ENCODE assay signal across 22 mouse cellular contexts in genomic region chr8:94177716-94178390, GRCm38 (mm10). TPM values are rescaled to one million over a fixed set of nuclear protein-coding genes. Genes with fewer than 3 reads are reported as not detected.
DNase-seq lines count a peak whose midpoint lies in the region; ATAC-seq and TF ChIP-seq lines count a peak whose summit lies in the region.
"Had no signal": no experiment of that assay in that cellular context is flagged by ENCODE, and none has a peak within 500 bp of the region (broad histone marks: within the 10 kb centered on the region; RNA-seq: fewer than 3 reads in every experiment).

No protein-coding gene starts in this region.

- H3K27ac ChIP-seq in heart, embryonic 16.5 days (ENCODE audit: low read length): peak overlapping the region; percentile 95; the same call in 1 of the 2 replicates
- no peak overlapping the region for H3K27ac ChIP-seq in neural tube, embryonic 15.5 days (replicated peaks)
- peak overlapping the region; percentile 99 for H3K27ac ChIP-seq in liver, embryonic 14.5 days
- H3K27ac ChIP-seq in stomach, postnatal 0 days (replicated peaks): peak overlapping the region; percentile 85
- H3K27ac ChIP-seq: embryonic facial prominence, embryonic 13.5 days; forebrain, embryonic 13.5 days; limb, embryonic 12.5 days; neural tube, embryonic 13.5 days had no signal

- no peaks in the 10 kb centered on the region for H3K9me3 ChIP-seq in heart, embryonic 16.5 days (replicated peaks; ENCODE audit: control insufficient read depth, low read length)
- no peaks in the 10 kb centered on the region for H3K9me3 ChIP-seq in neural tube, embryonic 15.5 days (replicated peaks)
- H3K9me3 ChIP-seq in liver, embryonic 14.5 days (ENCODE audit: control insufficient read depth, low read length): no peaks in the 10 kb centered on the region
- H3K9me3 ChIP-seq in stomach, postnatal 0 days (ENCODE audit: control insufficient read depth, low read length): no peaks in the 10 kb centered on the region
- H3K9me3 ChIP-seq: embryonic facial prominence, embryonic 13.5 days; forebrain, embryonic 13.5 days; limb, embryonic 12.5 days; neural tube, embryonic 13.5 days had no signal

- no peak overlapping the region for H3K9ac ChIP-seq in heart, embryonic 16.5 days (ENCODE audit: low read length)
- H3K9ac ChIP-seq in neural tube, embryonic 15.5 days (replicated peaks): no peak overlapping the region
- H3K9ac ChIP-seq in liver, embryonic 14.5 days (replicated peaks): peak overlapping the region; percentile 73
- no peak overlapping the region for H3K9ac ChIP-seq in stomach, postnatal 0 days (ENCODE audit: low read length)
- H3K9ac ChIP-seq: limb, embryonic 12.5 days had no signal

- WGBS in heart, embryonic 16.5 days: 71% methylated on average over 7 of the region's 7 CpGs
- 62% methylated on average over 7 of the region's 7 CpGs for WGBS in neural tube, embryonic 15.5 days
- 54% methylated on average over 7 of the region's 7 CpGs for WGBS in liver, embryonic 14.5 days (ENCODE audit: insufficient replicate concordance)
- 69% methylated on average over 7 of the region's 7 CpGs for WGBS in stomach, postnatal 0 days

- no peak overlapping the region for H3K4me3 ChIP-seq in heart, embryonic 16.5 days (ENCODE audit: low read length)
- no peak overlapping the region for H3K4me3 ChIP-seq in neural tube, embryonic 15.5 days (replicated peaks)
- peak overlapping the region; percentile 36 to 90; a peak in 3 of 4 replicates for H3K4me3 ChIP-seq in liver, embryonic 14.5 days (ENCODE audit: insufficient read depth in 1 of 2, low read depth in 2 of 2, low read length in 2 of 2)
- H3K4me3 ChIP-seq in stomach, postnatal 0 days (ENCODE audit: low read depth, low read length): no peak overlapping the region

- no peaks in the 10 kb centered on the region for H3K36me3 ChIP-seq in heart, embryonic 16.5 days (ENCODE audit: control insufficient read depth, insufficient read depth)
- no peaks in the 10 kb centered on the region for H3K36me3 ChIP-seq in neural tube, embryonic 15.5 days
- peaks cover 3% of the 10 kb centered on the region; the same call in 1 of the 2 replicates for H3K36me3 ChIP-seq in liver, embryonic 14.5 days (replicated peaks; ENCODE audit: control insufficient read depth, insufficient read depth, low read depth)
- no peaks in the 10 kb centered on the region for H3K36me3 ChIP-seq in stomach, postnatal 0 days (ENCODE audit: control insufficient read depth, insufficient read depth, low read length)
- H3K36me3 ChIP-seq: embryonic facial prominence, embryonic 13.5 days; limb, embryonic 12.5 days; neural tube, embryonic 13.5 days had no signal

- ATAC-seq in heart, embryonic 16.5 days (replicated peaks; ENCODE audit: extremely low read depth, insufficient read depth, low FRiP score): no peak
- no peak for ATAC-seq in neural tube, embryonic 15.5 days (ENCODE audit: low FRiP score)
- no peak for ATAC-seq in liver, embryonic 14.5 days (ENCODE audit: insufficient read depth)
- no peak for ATAC-seq in stomach, postnatal 0 days (ENCODE audit: low FRiP score, low TSS enrichment)
- no peak for ATAC-seq in erythroid progenitor cell, adult 5-6 weeks (replicated peaks; ENCODE audit: low FRiP score, poor library complexity, severe bottlenecking)
- ATAC-seq: midbrain, embryonic 16.5 days had no signal

- H3K4me2 ChIP-seq in heart, embryonic 16.5 days (ENCODE audit: low read depth, low read length): no peak overlapping the region; the same call in 1 of the 2 replicates
- no peak overlapping the region for H3K4me2 ChIP-seq in neural tube, embryonic 15.5 days
- peak overlapping the region; percentile 88 for H3K4me2 ChIP-seq in liver, embryonic 14.5 days (ENCODE audit: low read depth)
- peak overlapping the region; percentile 60; the same call in 1 of the 2 replicates for H3K4me2 ChIP-seq in stomach, postnatal 0 days (replicated peaks; ENCODE audit: low read depth)

- H3K27me3 ChIP-seq in heart, embryonic 16.5 days (ENCODE audit: control insufficient read depth, insufficient read depth, low read length): peaks cover 23% of the 10 kb centered on the region
- H3K27me3 ChIP-seq in neural tube, embryonic 15.5 days (replicated peaks): peaks cover 93% of the 10 kb centered on the region
- H3K27me3 ChIP-seq in liver, embryonic 14.5 days (ENCODE audit: control insufficient read depth, insufficient read depth, low read length): no peaks in the 10 kb centered on the region; the same call in none of the 2 replicates
- H3K27me3 ChIP-seq in stomach, postnatal 0 days (ENCODE audit: control insufficient read depth, insufficient read depth, low read length): no peaks in the 10 kb centered on the region; the same call in 1 of the 2 replicates

- no peak for TF ChIP-seq EP300 in liver, embryonic 14.5 days (IDR thresholded peaks at IDR 0.05; ENCODE audit: low read depth)
- TF ChIP-seq EP300 in stomach, postnatal 0 days (optimal IDR thresholded peaks at IDR 0.05): no peak

- H3K4me1 ChIP-seq in heart, embryonic 16.5 days (ENCODE audit: control insufficient read depth, insufficient read depth, low read length): peaks cover 17% of the 10 kb centered on the region
- peaks cover 26% of the 10 kb centered on the region for H3K4me1 ChIP-seq in neural tube, embryonic 15.5 days
- H3K4me1 ChIP-seq in liver, embryonic 14.5 days (replicated peaks; ENCODE audit: control insufficient read depth in 2 of 2, insufficient read depth in 2 of 2, low read length in 1 of 2): peaks cover 24 to 30% of the 10 kb centered on the region in 2 experiments
- H3K4me1 ChIP-seq in stomach, postnatal 0 days (replicated peaks; ENCODE audit: control insufficient read depth, insufficient read depth): 0 out of 2 replicates have a peak, but pooled peaks cover 3% of the 10 kb centered on the region

- no peak for DNase-seq in heart, postnatal 14 days
- peak; percentile 9 for DNase-seq in neural tube, embryonic 10.5 days (ENCODE audit: extremely low spot score, low spot score)
- no peak for DNase-seq in liver, embryonic 14.5 days (ENCODE audit: low read depth in 3 of 3, low spot score in 3 of 3)
- DNase-seq in stomach, postnatal 0 days (ENCODE audit: low spot score): no peak
- no peak for DNase-seq in retina, embryonic 14.5 days (ENCODE audit: low spot score)
- DNase-seq: cerebellum, adult 18-20 months; heart, postnatal 10 days; kidney, adult 11 months; kidney, postnatal 25 days; layer of hippocampus, postnatal 36 days; thymus, adult 2 months had no signal

- intact Hi-C loops in heart, postnatal 14 days (cut with DNase I): no loop called here

- no peak for TF ChIP-seq CTCF in liver, embryonic 14.5 days (IDR thresholded peaks at IDR 0.05; ENCODE audit: low read depth)
- TF ChIP-seq CTCF in stomach, postnatal 0 days (IDR thresholded peaks at IDR 0.05; ENCODE audit: low read depth): no peak

RNA-seq across cellular contexts. Expression of gene Mt1, which starts 1.0 kb away (rescaled TPM):
- polyA plus RNA-seq in heart, embryonic 16.5 days (2015; fragmentation: Nextera tagmentation; extraction: Ambion mirVana): 662 and 667 TPM in 2 replicates
- 100 to 1,000 TPM; 388 to 401 TPM for total RNA-seq in heart, postnatal 14 days (2021)
- 119 and 160 TPM in 2 replicates for polyA plus RNA-seq in neural tube, embryonic 15.5 days (2015; fragmentation: Nextera tagmentation; extraction: Ambion mirVana)
- polyA plus RNA-seq in liver, embryonic 14.5 days (2012; rRNA removed): 3,236 and 4,039 TPM in 2 replicates
- 5,334 and 6,015 TPM in 2 replicates for polyA plus RNA-seq in liver, embryonic 14.5 days (2014; fragmentation: Nextera tagmentation; extraction: Ambion mirVana)
- 1,909 and 2,218 TPM in 2 replicates for polyA plus RNA-seq in stomach, postnatal 0 days (2015; fragmentation: Nextera tagmentation; extraction: Ambion mirVana)
- 62.5 and 80.4 TPM in 2 replicates for total RNA-seq in erythroid progenitor cell, adult 5-6 weeks (2015; ENCODE audit: low replicate concordance)
- 18.0 and 24.4 TPM in 2 replicates for total RNA-seq in erythroid progenitor cell, adult 5-6 weeks (2017; ENCODE audit: low replicate concordance)

RNA-seq across cellular contexts. Expression of gene Mt2, which starts 5.4 kb away (rescaled TPM):
- polyA plus RNA-seq in heart, embryonic 16.5 days (2015; fragmentation: Nextera tagmentation; extraction: Ambion mirVana): 58.8 and 59.5 TPM in 2 replicates
- total RNA-seq in heart, postnatal 14 days (2021): 10 to 100 TPM; 71.0 to 71.3 TPM
- polyA plus RNA-seq in neural tube, embryonic 15.5 days (2015; fragmentation: Nextera tagmentation; extraction: Ambion mirVana): 32.8 and 40.2 TPM in 2 replicates
- 1,629 and 2,197 TPM in 2 replicates for polyA plus RNA-seq in liver, embryonic 14.5 days (2012; rRNA removed)
- 1,576 and 1,601 TPM in 2 replicates for polyA plus RNA-seq in liver, embryonic 14.5 days (2014; fragmentation: Nextera tagmentation; extraction: Ambion mirVana)
- 570 and 681 TPM in 2 replicates for polyA plus RNA-seq in stomach, postnatal 0 days (2015; fragmentation: Nextera tagmentation; extraction: Ambion mirVana)
- total RNA-seq in erythroid progenitor cell, adult 5-6 weeks (2015; ENCODE audit: low replicate concordance): 24.5 and 44.4 TPM in 2 replicates
- total RNA-seq in erythroid progenitor cell, adult 5-6 weeks (2017; ENCODE audit: low replicate concordance): 11.6 TPM in 1 of 2 replicates, not detected in the other

RNA-seq across cellular contexts. Expression of gene Mt3, which starts 25.4 kb away (rescaled TPM):
- polyA plus RNA-seq in heart, embryonic 16.5 days (2015; fragmentation: Nextera tagmentation; extraction: Ambion mirVana): 57.4 and 68.9 TPM in 2 replicates
- total RNA-seq in heart, postnatal 14 days (2021): 1 to 10 TPM; 4.9 to 5.5 TPM
- polyA plus RNA-seq in neural tube, embryonic 15.5 days (2015; fragmentation: Nextera tagmentation; extraction: Ambion mirVana): 244 and 279 TPM in 2 replicates
- polyA plus RNA-seq in liver, embryonic 14.5 days (2012; rRNA removed): 0.10 and 0.30 TPM in 2 replicates
- 0.61 TPM in 1 of 2 replicates, not detected in the other for polyA plus RNA-seq in liver, embryonic 14.5 days (2014; fragmentation: Nextera tagmentation; extraction: Ambion mirVana)
- polyA plus RNA-seq in stomach, postnatal 0 days (2015; fragmentation: Nextera tagmentation; extraction: Ambion mirVana): 4.1 and 5.3 TPM in 2 replicates
- total RNA-seq in erythroid progenitor cell, adult 5-6 weeks (2015; ENCODE audit: low replicate concordance): not detected in 2 replicates
- not detected in 2 replicates for total RNA-seq in erythroid progenitor cell, adult 5-6 weeks (2017; ENCODE audit: low replicate concordance)
- total RNA-seq: common myeloid progenitor, adult 5-6 weeks had no signal

RNA-seq across cellular contexts. Expression of gene Nup93, which starts 36.5 kb away (rescaled TPM):
- polyA plus RNA-seq in heart, embryonic 16.5 days (2015; fragmentation: Nextera tagmentation; extraction: Ambion mirVana): 58.9 and 60.3 TPM in 2 replicates
- 10 to 100 TPM; 17.3 to 20.2 TPM for total RNA-seq in heart, postnatal 14 days (2021)
- 51.5 and 57.4 TPM in 2 replicates for polyA plus RNA-seq in neural tube, embryonic 15.5 days (2015; fragmentation: Nextera tagmentation; extraction: Ambion mirVana)
- 23.2 and 28.2 TPM in 2 replicates for polyA plus RNA-seq in liver, embryonic 14.5 days (2012; rRNA removed)
- 38.7 and 43.2 TPM in 2 replicates for polyA plus RNA-seq in liver, embryonic 14.5 days (2014; fragmentation: Nextera tagmentation; extraction: Ambion mirVana)
- 26.2 and 28.1 TPM in 2 replicates for polyA plus RNA-seq in stomach, postnatal 0 days (2015; fragmentation: Nextera tagmentation; extraction: Ambion mirVana)
- 21.8 and 22.7 TPM in 2 replicates for total RNA-seq in erythroid progenitor cell, adult 5-6 weeks (2015; ENCODE audit: low replicate concordance)
- total RNA-seq in erythroid progenitor cell, adult 5-6 weeks (2017; ENCODE audit: low replicate concordance): 10.3 and 20.4 TPM in 2 replicates

RNA-seq across cellular contexts. Expression of gene Mt4, which starts 40.9 kb away (rescaled TPM):
- not detected in 2 replicates for polyA plus RNA-seq in heart, embryonic 16.5 days (2015; fragmentation: Nextera tagmentation; extraction: Ambion mirVana)
- total RNA-seq in heart, postnatal 14 days (2021): not detected
- not detected in 2 replicates for polyA plus RNA-seq in neural tube, embryonic 15.5 days (2015; fragmentation: Nextera tagmentation; extraction: Ambion mirVana)
- polyA plus RNA-seq in liver, embryonic 14.5 days (2012; rRNA removed): 1.4 and 2.1 TPM in 2 replicates
- 1.7 and 1.8 TPM in 2 replicates for polyA plus RNA-seq in liver, embryonic 14.5 days (2014; fragmentation: Nextera tagmentation; extraction: Ambion mirVana)
- 79.7 and 84.9 TPM in 2 replicates for polyA plus RNA-seq in stomach, postnatal 0 days (2015; fragmentation: Nextera tagmentation; extraction: Ambion mirVana)
- not detected in 2 replicates for total RNA-seq in erythroid progenitor cell, adult 5-6 weeks (2015; ENCODE audit: low replicate concordance)
- total RNA-seq in erythroid progenitor cell, adult 5-6 weeks (2017; ENCODE audit: low replicate concordance): not detected in 2 replicates
- total RNA-seq: common myeloid progenitor, adult 5-6 weeks; gastrocnemius, adult 18-20 months; heart, postnatal 10 days; layer of hippocampus, postnatal 36 days had no signal
- polyA plus RNA-seq: brain, embryonic 14.5 days; embryonic facial prominence, embryonic 13.5 days; forebrain, embryonic 13.5 days; limb, embryonic 12.5 days; midbrain, embryonic 16.5 days; neural tube, embryonic 13.5 days had no signal

Comparison
In these comparisons a context has a peak if more than half of its experiments do, and no peak if none do; other contexts are left out.
1. H3K4me2 ChIP-seq: peak in liver, embryonic 14.5 days (single experiment) and stomach, postnatal 0 days (single experiment); none in heart, embryonic 16.5 days (single experiment) and neural tube, embryonic 15.5 days (single experiment).
2. H3K4me3 ChIP-seq: peak in liver, embryonic 14.5 days (2 of 2); none in heart, embryonic 16.5 days (single experiment), neural tube, embryonic 15.5 days (single experiment) and stomach, postnatal 0 days (single experiment).